9 mouse cellular contexts compared by ENCODE assay signal in genomic region chr9:88274040-88274439, GRCm38 (mm10). TPM values are rescaled to one million over a fixed set of nuclear protein-coding genes. Genes with fewer than 3 reads are reported as not detected.
DNase-seq lines count a peak whose midpoint lies in the region; ATAC-seq and TF ChIP-seq lines count a peak whose summit lies in the region.
"Had no signal": no experiment of that assay in that cellular context is flagged by ENCODE, and none has a peak within 500 bp of the region (broad histone marks: within the 10 kb centered on the region; RNA-seq: fewer than 3 reads in every experiment).

No protein-coding gene starts in this region.

- H3K36me3 ChIP-seq in neural tube, embryonic 14.5 days (ENCODE audit: control insufficient read depth, insufficient read depth, low read length): no peaks in the 10 kb centered on the region
- H3K36me3 ChIP-seq in neural tube, embryonic 15.5 days: no peaks in the 10 kb centered on the region
- no peaks in the 10 kb centered on the region for H3K36me3 ChIP-seq in intestine, postnatal 0 days (ENCODE audit: control insufficient read depth, insufficient read depth)
- H3K36me3 ChIP-seq: liver, embryonic 15.5 days had no signal

- H3K9me3 ChIP-seq in neural tube, embryonic 14.5 days (ENCODE audit: control insufficient read depth, low read length): no peaks in the 10 kb centered on the region
- H3K9me3 ChIP-seq in neural tube, embryonic 15.5 days (replicated peaks): no peaks in the 10 kb centered on the region
- H3K9me3 ChIP-seq in intestine, postnatal 0 days (ENCODE audit: control insufficient read depth): no peaks in the 10 kb centered on the region
- H3K9me3 ChIP-seq: liver, embryonic 15.5 days had no signal

- H3K9ac ChIP-seq in neural tube, embryonic 14.5 days (replicated peaks; ENCODE audit: low read depth, low read length): no peak overlapping the region
- H3K9ac ChIP-seq in neural tube, embryonic 15.5 days (replicated peaks): no peak overlapping the region
- H3K9ac ChIP-seq in intestine, postnatal 0 days (ENCODE audit: low read depth, low read length): no peak overlapping the region
- H3K9ac ChIP-seq: liver, embryonic 15.5 days had no signal

- H3K27me3 ChIP-seq in neural tube, embryonic 14.5 days (ENCODE audit: control insufficient read depth, insufficient read depth, low read length): no peaks in the 10 kb centered on the region
- no peaks in the 10 kb centered on the region for H3K27me3 ChIP-seq in neural tube, embryonic 15.5 days (replicated peaks)
- H3K27me3 ChIP-seq in intestine, postnatal 0 days (replicated peaks; ENCODE audit: control insufficient read depth, insufficient read depth, low read length): no peaks in the 10 kb centered on the region
- H3K27me3 ChIP-seq: liver, embryonic 15.5 days had no signal

- ATAC-seq in neural tube, embryonic 14.5 days (ENCODE audit: low read depth): 0 out of 2 replicates have a peak, but pooled peaks have one; percentile 24
- no peak for ATAC-seq in neural tube, embryonic 15.5 days (ENCODE audit: low FRiP score)
- peak; percentile 45; the same call in 1 of the 2 replicates for ATAC-seq in intestine, postnatal 0 days
- no peak for ATAC-seq in erythroid progenitor cell, adult 5-6 weeks (replicated peaks; ENCODE audit: low FRiP score, poor library complexity, severe bottlenecking)

- no peak overlapping the region for H3K4me3 ChIP-seq in neural tube, embryonic 14.5 days (ENCODE audit: low read depth, low read length)
- no peak overlapping the region for H3K4me3 ChIP-seq in neural tube, embryonic 15.5 days (replicated peaks)
- H3K4me3 ChIP-seq in intestine, postnatal 0 days (ENCODE audit: low read depth, low read length): no peak overlapping the region
- H3K4me3 ChIP-seq: liver, embryonic 15.5 days had no signal

- no peak overlapping the region for H3K27ac ChIP-seq in neural tube, embryonic 14.5 days (ENCODE audit: low read depth, low read length)
- no peak overlapping the region for H3K27ac ChIP-seq in neural tube, embryonic 15.5 days (replicated peaks)
- H3K27ac ChIP-seq in intestine, postnatal 0 days (ENCODE audit: low read depth, low read length): peak overlapping the region; percentile 75
- H3K27ac ChIP-seq: liver, embryonic 15.5 days had no signal

- no peak overlapping the region for H3K4me2 ChIP-seq in neural tube, embryonic 14.5 days (ENCODE audit: low read depth, low read length)
- H3K4me2 ChIP-seq in neural tube, embryonic 15.5 days: no peak overlapping the region
- peak overlapping the region; percentile 48 for H3K4me2 ChIP-seq in intestine, postnatal 0 days (replicated peaks; ENCODE audit: low read depth)
- H3K4me2 ChIP-seq: liver, embryonic 15.5 days had no signal

- H3K4me1 ChIP-seq in neural tube, embryonic 14.5 days (ENCODE audit: control insufficient read depth, insufficient read depth, low read length): no peaks in the 10 kb centered on the region
- no peaks in the 10 kb centered on the region for H3K4me1 ChIP-seq in neural tube, embryonic 15.5 days
- H3K4me1 ChIP-seq in intestine, postnatal 0 days (replicated peaks; ENCODE audit: control insufficient read depth, insufficient read depth, low read length): 0 out of 2 replicates have a peak, but pooled peaks cover 3% of the 10 kb centered on the region

- no peak for TF ChIP-seq CTCF in intestine, postnatal 0 days (IDR thresholded peaks at IDR 0.05; ENCODE audit: low read depth)

- DNase-seq in adrenal gland, adult (ENCODE audit: inconsistent age in 2 of 2, low spot score in 1 of 2): peak; percentile 40 to 46
- DNase-seq in adrenal gland, adult 18-20 months (ENCODE audit: low spot score in 2 of 2): no peak
- DNase-seq in lung, postnatal 36 days: peak; percentile 81
- no peak for DNase-seq in thymus, adult 18-20 months

RNA-seq across cellular contexts. Expression of gene Nt5e, which starts 53.0 kb away (rescaled TPM):
- total RNA-seq in adrenal gland, adult 18-20 months (2021): 1 to 10 TPM; 6.3 to 8.4 TPM
- polyA plus RNA-seq in neural tube, embryonic 14.5 days (2014; fragmentation: Nextera tagmentation; extraction: Ambion mirVana): 0.76 and 1.0 TPM in 2 replicates
- 1.1 and 1.2 TPM in 2 replicates for polyA plus RNA-seq in neural tube, embryonic 15.5 days (2015; fragmentation: Nextera tagmentation; extraction: Ambion mirVana)
- 20.2 and 21.0 TPM in 2 replicates for polyA plus RNA-seq in intestine, postnatal 0 days (2015; fragmentation: Nextera tagmentation; extraction: Ambion mirVana)
- 3.6 TPM in 1 of 2 replicates, not detected in the other for total RNA-seq in erythroid progenitor cell, adult 5-6 weeks (2015; ENCODE audit: low replicate concordance)
- total RNA-seq in erythroid progenitor cell, adult 5-6 weeks (2017; ENCODE audit: low replicate concordance): 0.90 TPM in 1 of 2 replicates, not detected in the other

Comparison
In these comparisons a context has a peak if more than half of its experiments do, and no peak if none do; other contexts are left out.
1. DNase-seq: peak in adrenal gland, adult (2 of 2) and lung, postnatal 36 days (single experiment); none in adrenal gland, adult 18-20 months (0 of 2) and thymus, adult 18-20 months (0 of 2).
2. ATAC-seq: peak in neural tube, embryonic 14.5 days (single experiment) and intestine, postnatal 0 days (single experiment); none in neural tube, embryonic 15.5 days (single experiment) and erythroid progenitor cell, adult 5-6 weeks (single experiment).